Mouse (Mus musculus): ENCODE results near the gene Gm7714.
"Not testable (repeated sequence)": the region's sequence is repeated elsewhere in the genome, so short reads cannot be mapped to it uniquely, and the experiment has no call there.

Gm7714 gene

DNA sequence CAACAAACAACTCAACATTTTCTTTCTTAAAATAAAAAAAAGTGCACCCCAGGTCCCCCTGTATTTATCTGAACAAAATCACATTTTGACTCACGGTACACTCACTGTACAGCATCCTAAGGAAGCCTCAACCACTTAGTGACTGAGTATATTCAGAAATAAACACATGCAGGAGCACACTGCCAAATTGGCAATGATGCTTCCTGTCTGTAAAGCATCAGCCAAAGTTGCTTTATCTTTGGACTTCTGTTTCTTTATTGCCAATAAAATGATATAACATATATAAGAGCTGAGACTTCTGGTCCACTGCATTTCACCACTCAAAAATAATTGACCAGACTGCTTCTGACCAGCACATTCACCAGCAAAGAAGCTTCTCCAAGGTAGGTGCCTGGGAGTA lies at the start of gene Gm7714:
Gm7714 (plus strand) TSS at position 301 of the 400 bp plus-strand sequence.
- no peak for DNase-seq

DNA sequence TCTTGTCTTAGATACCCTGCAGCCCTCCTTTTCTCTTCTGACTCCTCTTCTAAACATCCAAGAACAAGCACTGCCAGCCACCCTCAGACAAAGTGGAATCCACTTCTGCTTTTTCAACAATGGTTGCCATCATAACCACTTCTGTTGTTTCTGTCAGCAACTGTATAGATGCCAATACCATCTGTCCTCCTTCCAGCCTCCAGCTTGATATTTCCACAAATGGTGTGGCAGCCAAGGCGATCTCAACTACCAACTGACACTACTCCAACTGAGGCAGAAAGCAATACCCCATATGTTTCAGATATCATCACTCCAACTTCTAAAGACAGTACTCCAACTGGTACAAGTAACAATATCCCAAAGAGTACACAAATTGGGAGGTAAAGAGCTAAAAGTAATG lies 12.2 kb upstream of the Gm7714 start:
- no peak for DNase-seq

DNA sequence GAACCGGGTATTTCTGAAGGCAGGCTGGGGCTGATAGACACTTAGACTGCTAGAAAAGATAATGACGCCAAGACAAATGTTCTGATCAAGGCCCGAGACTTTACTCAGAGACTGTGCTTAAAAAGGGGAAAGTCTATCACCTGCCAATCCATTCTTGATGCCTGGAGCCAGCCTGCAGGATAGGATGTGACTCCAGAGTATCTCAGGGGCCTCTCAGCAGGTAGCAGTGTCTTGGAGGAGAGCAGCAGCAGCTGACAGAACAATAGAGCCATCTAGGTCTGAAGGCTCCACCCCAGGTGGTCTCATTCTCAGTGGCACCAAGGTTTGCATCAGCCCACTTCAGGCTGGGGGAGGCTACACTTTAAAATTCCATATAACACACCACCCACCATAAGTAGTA lies 42.6 kb downstream of the Gm7714 start:
- DNase-seq, result not testable (repeated sequence)

DNA sequence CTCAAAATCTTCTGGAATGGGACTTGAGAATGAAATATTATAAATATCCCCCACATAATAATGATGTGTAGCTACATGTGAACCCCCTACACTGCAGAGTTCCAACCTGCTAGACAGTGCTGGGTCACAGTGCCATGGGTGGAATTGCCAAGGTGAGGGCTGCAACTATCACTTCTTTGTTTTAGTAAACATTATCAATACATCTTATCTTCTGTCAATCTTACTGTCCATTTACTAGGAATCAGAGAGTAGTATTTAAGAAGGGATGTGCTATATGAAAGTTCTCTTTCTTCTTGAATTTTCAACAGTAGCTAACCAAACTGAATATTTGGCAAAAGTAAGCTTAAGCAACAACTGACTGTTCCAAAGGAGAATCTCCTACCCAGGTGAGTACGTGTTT lies 48.3 kb downstream of the Gm7714 start, which contains the start of gene Prol1:
Prol1 (plus strand) TSS at position 301 of the 400 bp plus-strand sequence.
- no peak for DNase-seq
